Comparison of ENCODE assay signal across 10 mouse cellular contexts in the genomic region with DNA sequence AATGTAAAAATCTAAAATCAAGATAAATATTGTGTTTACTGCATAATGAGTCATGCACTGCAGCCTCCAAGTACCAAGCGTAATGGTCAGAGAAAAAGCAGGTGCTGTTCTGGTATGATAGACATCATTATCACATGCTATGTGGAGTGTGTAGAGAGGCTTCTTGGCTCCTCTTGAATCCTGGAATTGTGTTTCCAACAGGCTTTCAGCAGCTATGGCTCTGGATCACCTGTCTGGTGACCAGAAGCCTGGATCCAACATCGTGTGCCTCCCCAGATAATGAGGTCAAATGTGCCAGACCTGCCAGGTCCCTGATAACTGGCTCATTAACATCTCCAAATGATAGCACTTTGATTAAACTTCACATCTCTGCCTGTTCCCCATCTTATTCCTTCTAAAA.
"Had no signal": no experiment of that assay in that cellular context is flagged by ENCODE, and none has a peak within 500 bp of the region (broad histone marks: within the 10 kb centered on the region; RNA-seq: fewer than 3 reads in every experiment).

No protein-coding gene starts in this region.

- DNase-seq: kidney, postnatal 36 days; liver; liver, embryonic 13.5 days; liver, postnatal 0 days; right cerebral cortex, adult 18-20 months; right cerebral cortex, postnatal 25 days; thymus, postnatal 36 days had no signal

- H3K27ac ChIP-seq: kidney, postnatal 0 days; limb, embryonic 12.5 days; liver, embryonic 13.5 days; midbrain, embryonic 12.5 days had no signal

- ATAC-seq: liver, postnatal 0 days had no signal

- H3K27me3 ChIP-seq: limb, embryonic 12.5 days; liver, embryonic 13.5 days; midbrain, embryonic 12.5 days had no signal

- H3K36me3 ChIP-seq: limb, embryonic 12.5 days; liver, embryonic 13.5 days; midbrain, embryonic 12.5 days had no signal

- H3K4me3 ChIP-seq: limb, embryonic 12.5 days; liver, embryonic 13.5 days; midbrain, embryonic 12.5 days had no signal

- H3K4me2 ChIP-seq: limb, embryonic 12.5 days; liver, embryonic 13.5 days; midbrain, embryonic 12.5 days had no signal

- H3K9me3 ChIP-seq: limb, embryonic 12.5 days; liver, embryonic 13.5 days; midbrain, embryonic 12.5 days had no signal

- H3K9ac ChIP-seq: limb, embryonic 12.5 days; liver, embryonic 13.5 days; liver, postnatal 0 days; midbrain, embryonic 12.5 days had no signal
